Mouse (Mus musculus): ENCODE measurements around the gene Nanog.

GRCm38 (mm10) chr6:122686709-122687108 lies 20.6 kb upstream of the Nanog start:
- no peak for TF ChIP-seq POLR2A (IDR thresholded peaks at IDR 0.05; ENCODE audit: low read depth, low read length)
- no peak for TF ChIP-seq CTCF (conservative IDR thresholded peaks at IDR 0.05; ENCODE audit: insufficient read depth, insufficient read length, low read depth, low read length)

Measured in kidney, adult 2 months (tissue).